Mouse (Mus musculus) CD4-positive, CD25-positive, alpha-beta regulatory T cell, adult 2 months (primary cell): Measurements from ENCODE around the gene Sos1.

Source experiments
- DNase-seq: peaks from one replicate; pipeline ENCODE4 v3.0.0-alpha.2; 2012; ENCODE audit warnings: low read depth, low spot score

The Sos1 gene

GRCm38 (mm10) chr17:80496185-80496584 lies 15.9 kb upstream of the Sos1 start:
- no peak for DNase-seq

DNA sequence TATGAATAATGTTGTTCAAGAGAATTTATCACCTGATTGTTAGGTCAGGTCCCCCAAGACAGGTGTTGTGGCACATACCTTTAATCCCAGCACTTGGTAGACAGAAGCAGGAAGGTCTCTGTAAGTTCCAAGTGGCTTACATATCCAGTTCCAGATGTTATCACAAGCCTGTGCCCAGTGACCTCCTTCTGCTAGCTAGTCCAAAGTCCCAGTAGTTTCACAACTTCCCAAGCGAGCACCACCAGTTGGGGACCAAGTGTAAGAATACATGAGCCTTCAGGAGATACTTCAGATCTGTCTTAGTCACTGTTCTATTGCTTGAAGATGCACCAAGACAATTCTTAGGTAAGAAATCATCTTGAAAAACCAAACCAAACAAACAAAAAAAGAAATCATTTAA lies 13.6 kb upstream of the Sos1 start:
- DNase-seq = no peak

- DNase-seq = no peak
Observed at GRCm38 (mm10) chr17:80492811-80493210, 12.6 kb upstream of the Sos1 start.

DNA sequence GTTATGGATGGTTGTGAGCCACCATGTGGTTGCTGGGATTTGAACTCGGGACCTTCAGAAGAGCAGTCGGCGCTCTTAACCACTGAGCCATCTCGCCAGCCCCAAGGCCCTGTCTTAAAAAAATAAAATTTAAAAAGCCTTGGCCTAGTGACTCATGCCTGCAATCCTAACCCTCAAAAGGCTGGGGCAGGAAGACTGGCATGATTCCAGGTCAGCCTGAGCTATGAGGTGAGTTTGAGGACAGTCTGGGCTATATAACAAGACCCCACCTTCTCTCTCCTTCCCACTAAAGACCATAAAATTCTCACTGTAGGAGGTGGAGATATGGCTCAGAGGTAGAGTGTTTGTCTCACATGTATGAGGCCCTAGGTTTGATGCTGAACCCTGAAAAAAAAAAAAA lies 12.0 kb upstream of the Sos1 start:
- no peak for DNase-seq

- no peak for DNase-seq
Observed at GRCm38 (mm10) chr17:80490166-80490565, 9.9 kb upstream of the Sos1 start.

- no peak for DNase-seq
Observed at GRCm38 (mm10) chr17:80488918-80489317, 8.7 kb upstream of the Sos1 start.

DNA sequence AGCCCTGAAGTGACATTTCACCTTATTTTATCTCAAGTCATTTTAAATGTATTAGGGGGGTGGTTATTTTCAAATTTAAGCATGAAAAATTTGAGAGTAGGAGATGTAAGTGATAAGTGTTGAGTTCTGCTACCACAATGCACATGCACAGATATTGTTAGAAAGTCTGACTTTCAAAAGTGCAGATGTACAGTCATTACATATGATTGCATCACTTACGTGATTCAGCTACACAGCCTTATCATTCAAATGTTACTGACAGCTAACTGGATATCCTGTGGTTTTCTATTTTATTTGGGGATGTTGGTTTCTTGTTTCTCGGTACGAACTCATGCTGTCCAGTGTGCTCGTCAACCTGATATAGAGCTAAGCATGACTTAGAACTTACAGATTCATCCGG lies 4.9 kb upstream of the Sos1 start:
- no peak for DNase-seq

DNA sequence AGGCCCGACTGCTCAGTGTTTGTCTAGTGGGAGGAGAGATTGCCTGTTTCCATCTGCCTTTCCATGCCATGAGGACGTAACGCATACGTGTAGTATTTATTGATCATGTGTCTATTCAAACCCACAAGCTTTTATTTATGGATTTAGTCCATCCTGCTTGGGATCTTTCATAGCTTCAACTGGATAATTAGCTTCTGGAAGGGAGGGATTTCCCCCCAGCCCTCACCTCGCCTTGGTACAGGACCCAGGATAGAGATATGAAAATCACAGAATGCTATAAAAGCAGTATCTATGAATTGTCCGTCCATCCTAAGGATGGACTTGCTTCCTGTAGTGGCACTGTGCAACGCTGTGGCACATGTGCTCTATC lies 587 bp upstream of the Sos1 start:
- no peak for DNase-seq

DNA sequence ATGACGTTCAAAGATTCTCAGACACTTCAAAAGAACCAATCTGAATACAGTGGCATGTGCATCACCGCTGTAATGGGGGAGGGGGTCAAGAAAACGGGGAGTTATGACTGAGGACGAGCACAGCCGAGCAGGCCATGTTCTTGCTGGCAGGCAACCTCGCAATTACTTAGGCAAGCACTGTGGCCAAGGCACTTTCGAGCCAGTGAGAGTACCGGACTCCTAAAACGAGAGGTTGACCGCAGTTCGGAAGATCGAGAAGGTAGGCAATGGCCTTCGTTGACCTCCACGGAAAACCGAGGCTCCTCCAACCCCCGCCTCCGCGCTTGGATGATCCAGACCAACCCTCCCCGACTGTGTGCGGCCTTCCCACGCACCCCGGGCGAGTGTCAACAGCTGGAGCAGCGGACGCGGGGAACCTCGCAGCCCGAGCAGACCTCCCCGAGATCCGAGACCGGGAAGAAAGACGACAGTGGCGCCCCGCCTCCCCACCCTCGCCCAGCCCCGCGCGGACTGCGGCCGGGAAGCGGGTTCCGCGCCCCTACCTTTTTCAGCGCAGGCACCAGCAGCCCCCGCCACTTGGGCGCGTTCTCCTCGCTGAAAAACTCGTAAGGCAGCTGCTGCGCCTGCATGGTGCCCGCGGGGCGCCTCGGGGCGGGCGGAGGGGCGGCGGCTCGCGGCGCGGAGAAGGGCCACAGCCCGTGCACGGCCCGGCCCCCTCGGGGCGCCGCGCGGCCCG lies 790 bp downstream of the Sos1 start:
- peak; percentile 80 for DNase-seq

- DNase-seq = no peak
Observed at GRCm38 (mm10) chr17:80477679-80478078, 2.6 kb downstream of the Sos1 start.

DNA sequence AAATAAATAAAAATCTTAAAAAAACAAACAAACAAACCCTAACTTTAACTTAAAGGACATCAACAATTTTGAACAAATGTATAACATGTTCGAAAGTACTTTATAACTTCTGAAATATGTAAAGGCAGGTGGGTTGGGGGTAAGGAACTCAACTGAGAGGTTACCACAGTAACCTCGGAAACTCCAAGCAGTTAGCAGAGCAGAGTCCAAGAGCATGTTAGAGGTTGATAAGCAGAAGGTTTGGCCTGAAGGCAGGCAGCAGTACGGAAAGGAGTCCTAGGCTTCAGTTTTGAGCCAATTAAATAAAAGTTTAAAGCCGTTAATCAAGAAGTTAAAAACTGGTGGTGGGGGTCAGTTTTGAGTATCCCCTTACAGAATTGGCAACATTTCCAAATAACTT lies 3.8 kb downstream of the Sos1 start:
- no peak for DNase-seq

DNA sequence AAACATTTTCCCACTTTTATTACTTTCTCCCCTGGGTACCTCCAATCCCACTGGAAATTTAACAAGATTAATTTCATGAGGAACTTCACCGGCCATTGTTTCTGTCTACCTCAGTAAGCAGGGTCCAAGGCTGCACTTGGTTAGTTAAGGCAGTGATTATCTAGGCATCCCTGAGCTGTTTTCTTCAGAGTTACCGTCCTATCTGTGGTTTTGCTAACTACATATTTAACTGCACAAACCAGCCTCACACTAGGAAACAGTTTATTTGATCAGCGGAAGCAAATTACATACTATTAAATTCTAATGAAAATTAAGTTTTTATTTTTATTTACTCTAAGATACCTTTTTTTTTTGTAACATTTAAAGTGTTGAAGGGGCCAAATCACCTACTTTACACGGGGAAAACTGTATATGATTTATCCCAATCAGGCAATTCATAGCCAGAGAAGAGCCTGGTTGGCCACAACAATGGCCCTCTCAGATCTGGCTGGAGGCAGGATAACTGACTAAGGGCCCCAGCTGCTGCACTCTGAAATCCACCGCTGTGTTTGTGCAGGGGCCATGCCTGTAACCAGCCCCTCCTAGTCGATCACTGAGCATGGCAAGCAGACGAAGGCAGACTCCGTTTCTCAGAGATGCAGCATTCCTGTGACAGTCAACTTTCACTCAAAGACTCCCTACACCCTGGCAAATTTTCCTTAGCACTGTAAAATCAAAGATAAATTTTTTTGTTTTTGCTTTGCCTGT lies 9.0 kb downstream of the Sos1 start:
- DNase-seq = no peak

DNA sequence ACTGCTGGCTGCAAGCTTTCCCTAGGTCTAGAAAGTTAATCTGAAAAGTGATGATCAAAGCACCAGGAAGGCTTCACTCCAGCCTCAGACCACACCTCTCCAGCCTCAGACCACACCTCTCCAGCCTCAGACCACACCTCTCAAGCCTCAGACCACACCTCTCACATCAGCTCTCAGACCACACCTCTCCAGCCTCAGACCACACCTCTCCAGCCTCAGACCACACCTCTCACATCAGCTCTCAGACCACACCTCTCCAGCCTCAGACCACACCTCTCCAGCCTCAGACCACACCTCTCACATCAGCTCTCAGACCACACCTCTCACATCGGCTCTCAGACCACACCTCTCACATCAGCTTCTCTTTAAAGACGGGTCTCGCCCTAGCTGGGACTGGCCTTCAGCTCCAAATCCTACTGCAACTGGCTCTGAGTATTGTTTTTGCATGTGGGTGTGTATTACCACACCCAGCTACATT lies 11.8 kb downstream of the Sos1 start:
- peak; percentile 74 for DNase-seq

DNA sequence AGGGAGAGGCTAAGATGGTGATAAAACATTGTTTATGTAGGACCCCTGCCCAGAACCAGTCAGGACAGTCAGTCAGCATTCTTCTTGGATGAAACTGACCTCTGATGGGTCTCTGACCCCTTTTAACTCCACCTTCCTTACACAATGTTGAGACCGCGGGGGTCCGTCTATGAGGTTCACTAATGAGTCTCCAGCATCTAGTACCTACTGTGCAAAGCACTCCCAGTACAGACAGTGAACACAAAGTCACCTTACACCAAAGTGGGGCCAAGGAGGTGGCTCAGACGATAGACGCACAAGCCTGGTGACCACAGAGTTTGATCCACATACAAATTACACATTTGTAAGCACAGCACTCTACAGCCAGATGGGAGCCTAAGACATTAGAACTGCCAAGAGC lies 20.0 kb downstream of the Sos1 start:
- DNase-seq = no peak

- peak; percentile 81 for DNase-seq
Observed at GRCm38 (mm10) chr17:80455648-80456047, 24.6 kb downstream of the Sos1 start.

GRCm38 (mm10) chr17:80450426-80451030 lies 29.7 kb downstream of the Sos1 start:
- DNase-seq = no peak

- no peak for DNase-seq
Observed at GRCm38 (mm10) chr17:80446470-80446869, 33.8 kb downstream of the Sos1 start.

DNA sequence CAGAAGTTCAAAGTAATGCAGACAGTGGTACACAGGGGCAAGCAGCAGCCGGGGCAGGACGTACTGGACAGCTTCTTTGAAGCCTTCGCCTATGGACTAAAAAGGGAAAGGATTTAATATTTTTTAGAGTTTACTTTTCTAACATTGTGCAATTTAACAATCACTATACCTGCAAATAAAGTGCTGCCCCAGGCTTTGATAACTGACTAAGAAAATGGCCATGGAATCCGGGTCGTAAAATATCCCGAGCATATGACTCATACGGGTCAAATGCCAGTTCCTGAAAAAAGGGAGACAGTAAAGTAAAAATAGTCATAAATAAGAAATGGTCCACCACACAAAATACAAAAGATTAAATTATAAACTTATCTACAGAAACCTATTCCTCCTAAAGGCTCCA lies 34.8 kb downstream of the Sos1 start:
- no peak for DNase-seq

GRCm38 (mm10) chr17:80435680-80436079 lies 44.6 kb downstream of the Sos1 start:
- no peak for DNase-seq

- no peak for DNase-seq
Observed at GRCm38 (mm10) chr17:80434430-80434829, 45.8 kb downstream of the Sos1 start.

DNA sequence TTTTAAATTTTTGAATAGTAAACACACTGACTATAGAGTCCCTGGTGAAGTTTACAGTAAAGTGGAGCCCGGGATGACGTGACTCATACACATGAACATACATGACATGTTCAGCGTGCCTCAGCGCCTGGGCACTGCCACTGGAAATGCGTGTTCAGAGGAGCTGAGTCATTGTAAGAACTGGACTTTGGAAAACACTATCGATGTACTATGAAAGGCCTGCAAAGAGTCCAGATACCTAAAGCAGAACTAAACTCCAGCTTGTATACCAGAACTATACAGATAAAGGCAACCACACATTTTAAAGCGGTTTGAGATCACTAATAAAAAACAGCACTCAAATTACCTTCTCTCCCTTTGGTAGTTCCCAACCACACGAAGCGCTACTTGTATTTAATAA lies 48.3 kb downstream of the Sos1 start:
- DNase-seq = no peak

DNA sequence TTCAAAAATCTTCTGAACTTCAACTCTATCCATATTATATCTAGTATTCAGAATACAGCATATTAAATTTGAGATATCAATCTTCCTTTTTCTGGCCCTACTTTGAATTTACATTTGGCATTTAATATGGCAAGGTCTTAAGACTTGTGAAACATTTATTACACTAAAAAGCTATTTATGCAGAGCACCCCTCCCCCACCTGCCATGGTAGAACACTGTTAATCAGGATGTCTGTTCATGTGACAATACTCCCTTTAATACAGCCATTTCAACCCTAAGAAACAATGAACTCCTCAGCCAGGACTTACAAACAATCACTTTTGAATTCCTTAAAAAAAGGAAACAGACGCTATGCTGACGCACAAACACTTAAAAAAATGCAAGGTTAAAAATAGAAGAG lies 52.3 kb downstream of the Sos1 start:
- DNase-seq = no peak

GRCm38 (mm10) chr17:80426901-80427300 lies 53.4 kb downstream of the Sos1 start:
- no peak for DNase-seq
